Mouse (Mus musculus) E14TG2a.4 (cell line): ENCODE data around the gene Wdfy3.

Source experiments
- CTCF ChIP-seq: conservative IDR thresholded peaks from 2 replicates; pipeline ENCODE4 v1.5.1; 2014; ENCODE audit warnings: low read length
- NANOG ChIP-seq: IDR thresholded peaks from 2 replicates; pipeline ENCODE4 v1.6.1; 2014; ENCODE audit warnings: borderline replicate concordance, low read length, mixed read lengths

- TF ChIP-seq CTCF (no peak), NANOG (no peak)
These were observed 110.8 kb downstream of the Wdfy3 start for GRCm38 (mm10) chr5:101958941-101959340.
